Comparison of ENCODE assay signal across 8 mouse cellular contexts in genomic region chr7:4470275-4471178, GRCm38 (mm10). TPM values are rescaled to one million over a fixed set of nuclear protein-coding genes. Genes with fewer than 3 reads are reported as not detected.
DNase-seq lines count a peak whose midpoint lies in the region; ATAC-seq lines count a peak whose summit lies in the region.

No protein-coding gene starts in this region.

- DNase-seq in left cerebral cortex, adult 18-20 months (ENCODE audit: low spot score in 2 of 2) = peak; percentile 66 to 73
- no peak for DNase-seq in left cerebral cortex, adult 11 months (ENCODE audit: low spot score)
- peak; percentile 84 for DNase-seq in embryo, embryonic 11 days
- peak; percentile 57 for DNase-seq in heart, adult 8-10 months (ENCODE audit: low spot score)
- peak; percentile 76 for DNase-seq in kidney, adult 11 months
- peak; percentile 80 for DNase-seq in midbrain, embryonic 14.5 days
- DNase-seq in testis, postnatal 10 days (ENCODE audit: low spot score) = peak; percentile 85

- no peaks in the 10 kb centered on the region for H3K9me3 ChIP-seq in limb, embryonic 15.5 days
- no peaks in the 10 kb centered on the region for H3K9me3 ChIP-seq in midbrain, embryonic 14.5 days (ENCODE audit: control insufficient read depth, low read length)

- peaks cover 47% of the 10 kb centered on the region for H3K27me3 ChIP-seq in limb, embryonic 15.5 days
- H3K27me3 ChIP-seq in midbrain, embryonic 14.5 days (ENCODE audit: control insufficient read depth, insufficient read depth, low read length) = peaks cover 28% of the 10 kb centered on the region

- no peaks in the 10 kb centered on the region for H3K36me3 ChIP-seq in limb, embryonic 15.5 days
- H3K36me3 ChIP-seq in midbrain, embryonic 14.5 days (ENCODE audit: control insufficient read depth, insufficient read depth, low read length) = no peaks in the 10 kb centered on the region

- ATAC-seq in limb, embryonic 15.5 days (ENCODE audit: insufficient number of reproducible peaks, low FRiP score, low TSS enrichment, low read depth) = peak; percentile 20; the same call in 1 of the 2 replicates
- ATAC-seq in midbrain, embryonic 14.5 days (ENCODE audit: low FRiP score, low TSS enrichment) = peak; percentile 59; the same call in 1 of the 2 replicates

- 3% methylated on average over 35 of the region's 35 CpGs for WGBS in limb, embryonic 15.5 days
- 1% methylated on average over 35 of the region's 35 CpGs for WGBS in midbrain, embryonic 14.5 days

- H3K4me2 ChIP-seq in limb, embryonic 15.5 days = peak overlapping the region; percentile 80
- peak overlapping the region; percentile 76 for H3K4me2 ChIP-seq in midbrain, embryonic 14.5 days (ENCODE audit: low read length)

- no peak overlapping the region for H3K27ac ChIP-seq in limb, embryonic 15.5 days
- H3K27ac ChIP-seq in midbrain, embryonic 14.5 days (replicated peaks; ENCODE audit: low read depth, low read length) = 0 out of 2 replicates have a peak overlapping the region, but pooled peaks have one; percentile 13

- H3K4me1 ChIP-seq in limb, embryonic 15.5 days = peaks cover 11% of the 10 kb centered on the region
- 0 out of 2 replicates have a peak, but pooled peaks cover 7% of the 10 kb centered on the region for H3K4me1 ChIP-seq in midbrain, embryonic 14.5 days (ENCODE audit: control insufficient read depth, insufficient read depth, low read length)

- peak overlapping the region; percentile 41 for H3K4me3 ChIP-seq in limb, embryonic 15.5 days
- peak overlapping the region; percentile 43 for H3K4me3 ChIP-seq in midbrain, embryonic 14.5 days (replicated peaks; ENCODE audit: low read depth, low read length)

- peak overlapping the region; percentile 26 for H3K9ac ChIP-seq in limb, embryonic 15.5 days
- H3K9ac ChIP-seq in midbrain, embryonic 14.5 days (replicated peaks; ENCODE audit: low read length) = peak overlapping the region; percentile 48

RNA-seq across cellular contexts. Expression of gene Eps8l1, which starts 10.1 kb away (rescaled TPM):
- total RNA-seq in left cerebral cortex, adult 18-20 months (2021) = 1 to 10 TPM; 4.7 to 7.9 TPM
- total RNA-seq in heart, adult 8-10 months (2022) = 1 to 10 TPM; 1.3 to 5.8 (median 3.6) TPM
- polyA plus RNA-seq in limb, embryonic 15.5 days (2015; fragmentation: Nextera tagmentation; extraction: Ambion mirVana) = 11.4 and 13.4 TPM in 2 replicates
- polyA plus RNA-seq in midbrain, embryonic 14.5 days (2014; fragmentation: Nextera tagmentation; extraction: Ambion mirVana) = 6.9 and 9.1 TPM in 2 replicates

RNA-seq across cellular contexts. Expression of gene Rdh13, which starts 25.1 kb away (rescaled TPM):
- 10 to 100 TPM; 25.3 to 28.1 TPM for total RNA-seq in left cerebral cortex, adult 18-20 months (2021)
- 10 to 100 TPM; 28.9 to 38.3 (median 32.6) TPM for total RNA-seq in heart, adult 8-10 months (2022)
- polyA plus RNA-seq in limb, embryonic 15.5 days (2015; fragmentation: Nextera tagmentation; extraction: Ambion mirVana) = 25.4 and 25.6 TPM in 2 replicates
- polyA plus RNA-seq in midbrain, embryonic 14.5 days (2014; fragmentation: Nextera tagmentation; extraction: Ambion mirVana) = 35.5 and 43.1 TPM in 2 replicates

RNA-seq across cellular contexts. Expression of gene Ppp1r12c, which starts 31.0 kb away (rescaled TPM):
- total RNA-seq in left cerebral cortex, adult 18-20 months (2021) = 100 to 1,000 TPM; 154 TPM
- total RNA-seq in heart, adult 8-10 months (2022) = 10 to 100 TPM; 55.6 to 74.8 (median 61.6) TPM
- 35.9 and 46.8 TPM in 2 replicates for polyA plus RNA-seq in limb, embryonic 15.5 days (2015; fragmentation: Nextera tagmentation; extraction: Ambion mirVana)
- 46.2 and 50.7 TPM in 2 replicates for polyA plus RNA-seq in midbrain, embryonic 14.5 days (2014; fragmentation: Nextera tagmentation; extraction: Ambion mirVana)

RNA-seq across cellular contexts. Expression of gene Tnnt1, which starts 45.7 kb away (rescaled TPM):
- total RNA-seq in left cerebral cortex, adult 18-20 months (2021) = 10 to 100 TPM in 1 of 2 experiments, 1 to 10 TPM in 1; 7.6 to 11.7 TPM
- total RNA-seq in heart, adult 8-10 months (2022) = 10 to 100 TPM; 12.4 to 22.1 (median 19.0) TPM
- 229 and 541 TPM in 2 replicates for polyA plus RNA-seq in limb, embryonic 15.5 days (2015; fragmentation: Nextera tagmentation; extraction: Ambion mirVana)
- polyA plus RNA-seq in midbrain, embryonic 14.5 days (2014; fragmentation: Nextera tagmentation; extraction: Ambion mirVana) = 2.6 and 2.7 TPM in 2 replicates

RNA-seq across cellular contexts. Expression of gene Tnni3, which starts 53.5 kb away (rescaled TPM):
- total RNA-seq in left cerebral cortex, adult 18-20 months (2021) = 1 to 10 TPM in 1 of 2 experiments, under 1 TPM in 1; 0.88 to 1.3 TPM
- total RNA-seq in heart, adult 8-10 months (2022) = over 10,000 TPM in 3 of 4 experiments, 1,000 to 10,000 TPM in 1; 9,443 to 11,840 (median 11,050) TPM
- 4.7 and 5.2 TPM in 2 replicates for polyA plus RNA-seq in limb, embryonic 15.5 days (2015; fragmentation: Nextera tagmentation; extraction: Ambion mirVana)
- 1.5 and 2.0 TPM in 2 replicates for polyA plus RNA-seq in midbrain, embryonic 14.5 days (2014; fragmentation: Nextera tagmentation; extraction: Ambion mirVana)
